Mouse (Mus musculus) lung, postnatal 4 days (tissue): Measurements from ENCODE around the gene Uba1.

Experiments
- DNase-seq, 2 experiments: peaks; one replicate each; pipeline ENCODE4 v3.0.0; 2021

The Uba1 gene

GRCm38 (mm10) chrX:20658026-20658652 lies at the start of gene Uba1:
Gene Uba1 (plus strand): TSS chrX:20658326.
- peak; percentile 79 to 83 for DNase-seq

GRCm38 (mm10) chrX:20608500-20608899 lies 49.6 kb upstream of the Uba1 start:
- no peak for DNase-seq

GRCm38 (mm10) chrX:20616861-20617175 lies 41.3 kb upstream of the Uba1 start:
- no peak for DNase-seq

GRCm38 (mm10) chrX:20617176-20617902 lies 40.8 kb upstream of the Uba1 start, which contains the start of the genes Rbm10 and Ndufb11:
Gene Rbm10 (plus strand): TSS chrX:20617503.
Gene Ndufb11 (minus strand): TSS chrX:20617619.
- peak; percentile 85 to 92 for DNase-seq

GRCm38 (mm10) chrX:20617903-20618399 lies 40.2 kb upstream of the Uba1 start:
- DNase-seq = no peak

- DNase-seq = no peak
These were observed 20.0 kb upstream of the Uba1 start for GRCm38 (mm10) chrX:20638141-20638540.

- no peak for DNase-seq
These were observed 13.3 kb upstream of the Uba1 start for GRCm38 (mm10) chrX:20644780-20645179.

GRCm38 (mm10) chrX:20657593-20657992 lies 533 bp upstream of the Uba1 start:
- DNase-seq = no peak

GRCm38 (mm10) chrX:20658891-20659406 lies 823 bp downstream of the Uba1 start:
- DNase-seq = no peak

GRCm38 (mm10) chrX:20662317-20662715 lies 4.2 kb downstream of the Uba1 start:
- no peak for DNase-seq

GRCm38 (mm10) chrX:20662716-20663443 lies 4.8 kb downstream of the Uba1 start:
- DNase-seq = peak; percentile 87 to 88

- DNase-seq = no peak
These were observed 5.3 kb downstream of the Uba1 start for GRCm38 (mm10) chrX:20663444-20663790.

GRCm38 (mm10) chrX:20687519-20688067 lies 29.5 kb downstream of the Uba1 start, which contains the start of gene Cdk16:
Gene Cdk16 (plus strand): TSS chrX:20687954.
- DNase-seq = peak; percentile 89 to 92

GRCm38 (mm10) chrX:20688068-20688547 lies 30.0 kb downstream of the Uba1 start:
- DNase-seq = peak; percentile 84 to 92

GRCm38 (mm10) chrX:20688615-20689014 lies 30.5 kb downstream of the Uba1 start:
- peak; percentile 71 for DNase-seq

GRCm38 (mm10) chrX:20691566-20691965 lies 33.4 kb downstream of the Uba1 start:
- no peak for DNase-seq

GRCm38 (mm10) chrX:20692616-20693015 lies 34.5 kb downstream of the Uba1 start:
- DNase-seq = no peak

GRCm38 (mm10) chrX:20695842-20696241 lies 37.7 kb downstream of the Uba1 start:
- no peak for DNase-seq

GRCm38 (mm10) chrX:20703741-20704290 lies 45.7 kb downstream of the Uba1 start, which contains the start of gene Usp11:
Gene Usp11 (plus strand): TSS chrX:20703906.
- peak; percentile 36 to 54 for DNase-seq

GRCm38 (mm10) chrX:20704295-20705082 lies 46.4 kb downstream of the Uba1 start:
- peak; percentile 86 to 94 for DNase-seq

GRCm38 (mm10) chrX:20705083-20705402 lies 46.9 kb downstream of the Uba1 start:
- DNase-seq = no peak

- no peak for DNase-seq
These were observed 70.6 kb downstream of the Uba1 start for GRCm38 (mm10) chrX:20728681-20729080.
